Mouse (Mus musculus) T-helper 17 cell (primary cell): ENCODE data around the gene Mab21l3.

Experiments
- in situ Hi-C, 2 experiments: fragments of 300-600 bp; cut with MboI, MseI; formaldehyde crosslinking; loops; 1 replicate in 1 of 2; 2 replicates in 1 of 2; pipeline ENCODE4 v1.15.1; 2025; ENCODE audit warnings: high pct_unique_total_duplicates in 2 of 2

The Mab21l3 gene

DNA sequence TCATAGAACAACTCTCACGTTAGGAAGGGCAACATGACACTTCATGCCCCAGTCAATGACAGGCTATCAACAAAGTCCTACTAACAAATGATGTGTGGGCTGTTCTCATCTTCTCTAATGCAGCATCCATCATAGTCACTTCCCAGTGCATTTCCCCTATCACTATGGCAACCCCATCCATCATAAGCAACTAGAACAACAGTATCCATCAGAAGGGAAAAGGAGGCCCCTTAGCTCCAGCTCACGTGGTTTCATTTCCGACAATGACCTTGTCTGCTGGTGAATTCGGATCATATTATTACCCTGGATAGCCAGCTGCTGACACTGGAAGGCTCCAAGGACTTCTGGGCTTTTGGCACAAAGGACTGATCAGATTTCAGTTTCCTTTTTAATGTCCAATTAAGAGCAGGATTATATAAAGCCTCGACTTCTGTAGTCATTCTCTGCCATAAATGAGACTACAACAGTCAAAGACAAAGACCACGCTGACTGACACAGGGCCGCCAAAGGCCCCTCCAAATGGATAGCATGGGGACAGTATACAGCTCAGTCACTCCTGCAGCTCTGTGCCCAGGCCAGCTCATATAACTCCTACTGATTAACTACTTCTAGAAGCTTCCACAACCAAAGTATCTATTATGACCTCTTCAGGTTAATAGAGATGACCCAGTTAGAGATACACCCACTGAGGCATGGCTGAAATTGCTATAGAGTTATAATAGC, 6.2 kb downstream of the Mab21l3 start:
- in situ Hi-C loops: no loop called here

DNA sequence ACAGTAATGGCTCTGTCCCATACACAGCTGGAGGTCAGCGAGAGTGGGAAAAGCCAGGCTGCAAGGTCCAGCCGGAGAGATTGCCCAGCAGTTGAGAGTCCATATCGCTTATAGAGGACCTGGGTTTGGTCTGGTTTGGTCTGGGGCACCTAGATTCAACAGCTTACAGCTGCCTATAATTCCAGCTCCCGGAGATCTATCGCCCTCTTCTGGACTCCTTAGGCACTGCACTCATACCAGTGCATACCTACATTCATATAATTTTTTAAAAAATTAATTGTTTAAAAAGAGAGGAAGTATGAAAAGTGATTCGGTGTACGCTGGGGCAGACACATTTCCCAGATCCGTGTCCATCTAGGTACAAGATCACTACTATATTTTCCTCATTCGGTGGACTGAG, 9.4 kb downstream of the Mab21l3 start:
- in situ Hi-C loops: no loop called here

DNA sequence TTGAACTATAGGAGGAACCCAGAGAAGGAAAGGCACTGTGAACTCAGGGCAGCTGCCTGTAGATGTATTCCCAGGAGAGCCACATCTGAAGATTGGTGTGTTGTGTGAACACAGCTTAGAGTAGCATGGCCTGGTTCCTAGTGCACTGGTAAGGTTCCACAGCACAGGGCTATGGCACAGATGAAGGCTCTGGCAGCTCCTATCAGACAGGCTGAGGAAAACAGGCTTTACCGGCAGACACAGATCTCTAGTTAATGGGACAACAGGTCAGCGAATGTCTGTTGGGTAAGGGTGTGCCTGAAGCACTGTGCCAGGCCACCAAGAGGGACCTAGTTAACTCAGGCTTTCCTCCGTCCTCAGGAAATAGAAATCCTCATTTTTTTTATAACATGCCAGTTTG, 11.8 kb downstream of the Mab21l3 start:
- in situ Hi-C loops: no loop called here

DNA sequence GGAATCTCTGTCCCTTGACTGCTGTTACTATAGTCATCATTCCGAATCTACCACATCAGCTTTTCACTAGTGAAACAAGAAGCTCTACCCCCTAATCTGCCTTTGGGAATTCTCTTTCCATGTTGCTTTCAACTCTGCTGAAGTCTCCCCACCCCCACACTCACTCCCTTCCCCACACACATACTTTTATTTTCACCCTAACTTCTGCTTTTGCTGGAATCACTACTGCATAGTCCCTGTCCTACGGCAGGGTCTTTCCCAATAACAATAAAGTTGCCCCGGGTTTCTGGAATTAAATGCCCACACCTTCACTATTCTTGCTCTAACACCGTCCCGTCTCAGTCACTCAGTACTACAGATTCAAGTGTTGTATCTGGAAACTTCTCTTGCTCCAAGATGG, 12.2 kb downstream of the Mab21l3 start:
- in situ Hi-C loops: no loop called here

DNA sequence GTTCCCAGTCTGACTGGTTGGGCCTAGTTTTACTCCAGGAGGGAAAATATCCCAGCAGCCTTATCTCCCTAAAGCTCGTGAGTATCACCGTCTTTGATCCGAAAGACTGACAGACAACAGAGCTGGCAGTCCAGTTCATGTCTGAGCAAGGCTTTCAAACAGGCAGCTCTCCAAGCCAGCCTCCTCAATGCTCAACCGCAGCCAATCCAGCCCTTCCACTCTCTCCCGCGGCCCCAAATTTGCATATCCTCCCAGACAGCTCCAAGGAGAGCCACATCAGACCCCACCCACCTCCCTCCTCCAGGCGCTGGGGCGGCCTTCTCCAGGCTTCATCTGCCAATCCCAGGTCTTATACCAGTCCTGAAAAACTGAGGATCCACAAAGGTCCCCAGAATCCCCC, 12.7 kb downstream of the Mab21l3 start:
- in situ Hi-C loops: no loop called here

DNA sequence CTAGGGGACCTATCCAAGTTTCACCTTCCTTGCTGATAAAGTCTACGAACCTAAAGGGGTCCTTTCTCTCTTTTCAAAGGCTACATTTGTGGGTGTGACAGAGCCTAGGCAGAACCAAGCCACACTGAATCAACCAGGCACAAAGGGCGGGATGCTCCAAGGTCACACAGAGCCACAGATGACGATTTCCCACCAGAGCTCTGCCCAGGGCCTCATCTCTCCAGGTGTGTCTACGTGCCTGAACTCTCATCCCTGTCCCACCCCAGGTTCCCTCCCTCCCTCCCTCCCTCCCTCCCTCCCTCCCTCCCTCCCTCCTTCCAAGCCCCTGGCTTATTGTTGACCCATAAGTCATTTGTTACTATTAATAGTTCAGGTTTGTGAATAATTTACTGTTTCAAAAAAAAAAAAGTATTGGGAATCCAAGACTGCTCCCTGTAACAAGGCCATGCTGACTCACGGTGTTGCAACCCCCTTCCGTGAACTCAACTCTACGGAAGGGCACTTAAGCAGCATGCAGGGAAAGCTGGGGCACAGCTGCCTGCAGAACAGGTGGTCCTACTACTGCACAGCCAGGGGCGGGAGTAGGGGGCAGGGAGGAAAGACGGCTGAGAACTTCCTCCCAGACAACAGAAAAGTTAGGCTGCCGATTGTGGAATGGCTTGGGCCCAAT, 17.4 kb downstream of the Mab21l3 start:
- in situ Hi-C loops: no loop called here

DNA sequence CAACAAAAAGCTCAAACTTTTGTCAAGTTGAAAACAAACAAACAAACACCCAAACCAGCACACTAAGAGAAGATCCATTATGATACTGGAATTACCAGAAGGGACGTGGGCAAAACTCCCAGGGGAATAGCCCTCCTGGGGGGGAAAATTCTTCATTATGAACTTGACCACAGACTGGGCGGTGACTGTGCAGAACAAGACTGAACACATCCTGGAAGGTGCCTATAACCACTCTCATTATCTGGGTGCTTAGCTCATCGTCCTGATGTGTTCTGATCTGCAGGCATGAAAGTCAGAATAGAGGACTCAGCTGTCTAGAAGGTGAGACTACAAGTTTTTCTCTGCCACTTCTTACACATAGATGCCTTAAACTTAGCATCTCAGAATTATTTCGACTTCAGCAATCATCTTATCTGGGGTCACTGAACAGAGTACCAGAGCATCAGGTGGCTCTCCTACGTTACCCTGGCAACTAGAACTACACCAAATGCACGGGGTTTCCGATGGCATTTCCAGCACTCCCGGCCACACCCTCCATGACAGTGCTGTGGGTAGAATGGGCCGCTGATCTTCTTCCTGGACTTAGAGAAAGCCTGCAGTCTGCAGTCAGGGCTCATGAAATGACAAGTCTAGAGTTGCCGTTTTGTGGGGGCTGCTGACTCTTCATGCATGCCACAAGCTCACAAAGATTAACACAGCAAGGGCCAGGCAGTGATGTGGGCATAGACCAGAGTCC, 18.7 kb downstream of the Mab21l3 start:
- in situ Hi-C loops: no loop called here

DNA sequence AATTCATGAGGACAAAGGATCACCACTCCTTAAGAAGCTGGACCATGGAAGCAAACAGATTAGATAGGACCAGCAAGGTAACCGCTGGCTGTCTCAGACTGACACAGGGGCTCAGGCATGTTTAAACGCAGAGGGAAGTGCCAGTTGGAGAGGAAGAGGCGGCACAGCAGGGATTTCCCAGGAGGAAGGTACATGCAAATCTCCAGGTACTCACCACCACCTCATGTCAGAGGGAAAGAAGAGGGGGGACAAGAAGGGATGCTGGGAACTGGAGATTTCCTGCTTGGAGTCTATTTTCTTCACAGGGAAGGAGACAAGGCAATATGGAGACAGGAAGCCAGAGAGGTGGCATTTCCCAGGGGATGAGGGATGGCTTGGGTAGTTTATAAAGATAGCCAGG, 20.2 kb downstream of the Mab21l3 start:
- in situ Hi-C loops: no loop called here

DNA sequence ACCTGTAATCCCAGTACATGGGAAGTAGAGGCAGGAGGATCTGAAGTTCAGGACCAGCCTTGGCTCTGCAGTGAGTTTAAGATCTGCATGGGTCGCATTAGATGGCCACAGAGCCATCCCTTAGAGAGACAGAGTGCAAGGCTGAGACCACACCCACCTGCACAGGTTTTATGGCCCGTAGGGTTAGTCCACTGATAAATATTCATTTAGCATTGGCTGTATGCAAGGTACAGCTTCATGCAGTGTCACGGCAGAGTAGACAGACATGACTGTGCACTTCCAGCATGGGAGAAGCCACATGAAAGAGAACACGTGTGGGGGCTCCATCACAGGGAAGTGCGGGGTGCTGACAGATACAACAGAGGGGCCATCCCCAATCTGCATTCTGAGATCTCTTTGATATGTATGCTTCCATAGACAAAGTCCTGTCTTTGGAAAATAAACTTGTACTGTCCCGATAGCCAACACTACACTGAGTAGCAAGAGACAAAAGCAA, 21.5 kb downstream of the Mab21l3 start:
- in situ Hi-C loops: no loop called here

DNA sequence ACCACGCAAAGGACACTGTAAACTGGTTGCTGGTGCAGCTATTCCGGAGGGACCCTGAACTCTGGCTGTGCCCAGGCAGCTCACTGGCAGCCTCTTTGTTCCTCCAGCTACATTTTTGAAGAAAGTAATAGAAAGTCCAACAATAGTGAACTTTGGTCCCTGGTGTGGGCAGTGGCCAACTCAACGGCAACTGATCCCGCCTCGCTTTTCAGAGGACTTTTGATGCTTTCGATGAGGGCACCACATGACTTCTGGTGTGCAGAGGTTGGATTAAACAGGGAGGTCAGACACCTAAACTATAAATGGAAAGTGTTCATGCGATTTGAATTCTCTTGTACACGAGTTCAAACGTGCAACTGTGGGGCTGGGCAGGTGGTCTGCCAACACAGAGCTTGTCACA, 24.4 kb downstream of the Mab21l3 start:
- in situ Hi-C loops: loop anchor here in 1 of 2 experiments (25.0 kb wide), 1 partner anchor 512 kb away; no protein-coding TSS in a partner anchor

DNA sequence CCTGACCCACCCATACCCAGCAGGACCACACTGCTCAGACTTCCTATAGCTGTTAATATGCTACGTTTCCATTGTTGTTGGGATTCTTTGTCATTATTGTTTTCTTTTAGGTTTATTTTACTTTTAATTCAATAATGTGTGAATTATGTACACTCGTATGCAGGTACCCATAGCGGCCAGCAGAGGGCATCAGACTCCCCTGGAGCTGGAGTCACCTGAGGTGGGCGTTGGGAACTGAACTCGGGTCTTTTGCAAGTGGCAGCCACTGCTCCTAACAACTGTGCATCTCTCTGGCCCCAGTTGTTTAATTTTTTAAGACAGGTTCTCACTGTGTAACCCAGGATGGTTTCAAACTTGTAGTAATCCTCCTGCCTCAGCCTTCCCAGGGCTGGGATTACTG, 26.7 kb downstream of the Mab21l3 start:
- in situ Hi-C loops: loop anchor here in 1 of 2 experiments (25.0 kb wide), 1 partner anchor 510 kb away; no protein-coding TSS in a partner anchor

DNA sequence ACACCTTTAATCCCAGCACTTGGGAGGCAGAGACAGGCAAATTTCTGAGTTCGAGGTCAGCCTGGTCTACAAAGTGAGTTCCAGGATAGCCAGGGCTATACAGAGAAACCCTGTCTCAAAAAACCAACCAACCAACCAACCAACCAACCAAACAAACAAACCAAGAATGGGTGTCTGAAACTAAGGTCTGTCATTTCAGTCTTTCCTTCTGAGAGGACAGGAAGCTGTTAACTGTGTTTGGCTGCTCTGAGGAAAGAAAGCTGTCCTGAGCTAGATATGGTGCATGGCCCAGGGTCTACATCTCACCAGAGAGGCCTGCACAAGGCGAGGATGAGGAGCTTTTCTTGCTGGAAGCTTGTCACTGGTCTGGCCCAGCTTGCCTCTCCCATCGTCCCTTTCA, 28.1 kb downstream of the Mab21l3 start:
- in situ Hi-C loops: loop anchor here in 1 of 2 experiments (25.0 kb wide), 1 partner anchor 508 kb away; no protein-coding TSS in a partner anchor

DNA sequence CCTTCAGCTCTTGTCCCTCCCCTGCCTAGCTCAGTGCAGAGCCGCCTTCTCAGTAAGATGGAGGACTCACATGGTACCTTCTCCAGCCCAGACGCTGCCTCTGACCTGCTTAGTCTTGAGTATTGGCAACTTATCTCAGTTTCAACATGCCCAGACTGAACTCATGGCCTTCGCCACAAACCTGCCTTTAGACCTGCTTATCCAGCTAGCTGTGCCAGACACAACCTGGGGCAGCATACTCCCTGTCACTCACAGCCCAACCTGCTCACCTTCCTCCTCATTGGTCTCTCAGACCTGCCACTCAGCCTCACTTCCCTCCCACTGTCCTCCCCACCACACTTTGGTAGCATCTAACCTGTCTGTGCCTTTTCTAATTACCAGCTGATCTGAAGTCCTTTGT, 32.8 kb downstream of the Mab21l3 start:
- in situ Hi-C loops: loop anchor here (5.0 to 25.0 kb wide), 3 partner anchors 499 to 869 kb away; no protein-coding TSS in a partner anchor

DNA sequence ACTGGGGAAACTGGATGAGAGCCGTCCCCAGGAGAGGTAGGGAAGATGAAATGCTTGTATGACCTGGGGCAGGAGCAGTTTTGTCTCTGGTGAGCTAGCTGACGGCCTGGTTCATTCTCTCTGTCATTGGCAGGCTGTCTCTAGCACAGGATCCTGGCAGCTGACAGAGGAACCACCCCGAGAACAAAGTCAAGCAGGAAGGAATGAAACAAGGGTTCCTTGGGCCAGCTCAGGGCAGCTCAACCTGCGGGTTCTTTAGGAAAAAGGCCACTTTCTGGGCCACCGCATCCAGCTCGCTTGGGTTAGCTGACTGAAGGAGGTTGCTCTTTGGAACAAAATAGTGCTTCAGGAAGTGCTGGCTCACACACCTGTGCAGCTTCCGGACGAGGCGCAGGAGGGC, 34.0 kb downstream of the Mab21l3 start:
- in situ Hi-C loops: loop anchor here (5.0 to 25.0 kb wide), 4 partner anchors 317 to 867 kb away; no protein-coding TSS in a partner anchor

DNA sequence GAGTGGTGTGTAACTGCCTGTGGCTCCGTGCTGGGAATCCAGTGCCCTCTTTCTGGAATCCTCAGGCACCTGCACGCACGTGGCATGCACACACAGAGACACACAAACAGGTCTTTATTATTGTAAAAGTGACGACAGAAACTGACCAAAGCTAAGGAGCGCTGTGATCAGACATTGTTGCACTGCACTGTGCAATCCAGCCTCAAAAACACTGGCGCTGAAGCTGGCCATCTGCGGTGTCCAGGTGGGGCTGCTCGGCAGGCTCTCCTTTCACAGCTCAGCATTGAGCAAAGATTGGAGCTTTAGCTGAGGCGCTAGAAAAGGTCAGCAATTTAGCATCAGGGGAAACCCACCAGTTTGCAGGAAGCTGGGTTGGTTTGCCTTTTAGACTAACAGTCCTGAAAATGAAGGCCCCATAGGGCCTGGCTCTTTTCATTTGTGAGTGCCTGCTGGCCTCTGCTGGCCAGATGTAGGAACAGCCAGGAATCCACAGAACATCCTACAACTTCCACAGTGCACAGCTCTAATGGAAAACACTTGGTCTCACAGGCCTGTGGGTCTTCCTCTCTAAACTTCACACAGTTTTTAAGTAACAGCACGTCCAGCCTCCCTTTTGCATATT, 36.3 kb downstream of the Mab21l3 start:
- in situ Hi-C loops: loop anchor here in 1 of 2 experiments (5.0 to 25.0 kb wide), 2 partner anchors 315 to 500 kb away; no protein-coding TSS in a partner anchor

DNA sequence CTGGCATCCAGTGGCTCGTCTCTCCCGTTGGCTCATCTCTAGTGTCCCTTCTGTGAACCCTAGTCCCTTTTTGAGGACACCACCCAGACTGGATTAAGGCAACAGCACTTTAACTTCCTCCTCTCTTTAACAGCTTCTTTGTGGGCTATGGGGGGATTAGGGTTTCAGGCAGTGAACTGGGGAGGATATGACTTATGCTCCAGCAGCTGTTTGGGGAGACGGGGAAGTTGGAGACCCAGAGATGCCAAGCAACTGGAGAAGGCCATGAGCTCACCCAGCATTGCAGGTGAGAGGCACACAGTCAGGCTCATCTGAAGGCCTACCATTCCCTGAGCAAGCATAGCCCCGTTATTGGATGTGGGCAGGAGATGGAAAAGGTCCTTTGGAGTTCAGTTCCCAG, 36.8 kb downstream of the Mab21l3 start:
- in situ Hi-C loops: loop anchor here in 1 of 2 experiments (5.0 to 25.0 kb wide), 2 partner anchors 315 to 500 kb away; no protein-coding TSS in a partner anchor

DNA sequence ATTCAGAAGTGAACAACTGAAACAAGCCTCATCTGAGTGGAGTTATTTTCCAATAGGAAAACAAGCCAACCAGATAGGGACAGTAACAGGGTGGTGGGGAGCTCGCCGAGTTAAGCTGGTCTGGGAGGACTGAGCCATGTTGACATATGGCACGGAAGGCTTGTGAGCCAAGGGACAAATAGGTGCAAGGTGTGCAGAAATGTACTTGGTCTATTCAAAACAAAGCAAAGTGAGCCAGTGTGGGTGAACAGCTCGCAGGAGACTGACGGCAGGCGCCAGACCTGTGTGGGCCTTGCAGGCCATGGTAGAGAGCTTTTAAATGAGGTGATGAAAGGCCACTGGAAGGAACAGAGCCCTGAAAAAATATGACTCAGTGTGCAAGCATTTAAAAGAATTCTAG, 41.1 kb downstream of the Mab21l3 start:
- in situ Hi-C loops: loop anchor here (5.0 to 25.0 kb wide), 5 partner anchors 215 to 883 kb away; partner anchors contain the start of gene Trim45 (in 1 of the 2)

DNA sequence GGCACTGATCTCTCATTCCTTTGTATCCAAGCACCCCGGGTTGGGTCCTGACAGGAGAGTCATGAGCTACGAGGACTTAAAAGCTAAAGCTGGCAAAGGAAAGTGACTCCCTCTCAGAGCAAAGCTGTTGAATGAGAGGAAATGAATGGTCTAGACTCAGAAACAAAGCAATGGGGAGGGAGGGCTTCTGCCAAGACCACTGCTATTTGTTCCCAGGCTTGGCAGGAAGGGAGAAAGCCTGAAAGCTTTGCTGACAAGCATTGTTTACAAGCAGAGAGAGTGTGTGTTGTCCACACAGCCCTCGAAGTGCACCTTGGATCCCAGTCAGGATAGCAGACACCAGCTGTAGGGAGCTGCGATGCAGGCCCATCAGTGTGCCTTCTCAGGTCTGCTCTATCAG, 41.8 kb downstream of the Mab21l3 start:
- in situ Hi-C loops: loop anchor here (5.0 to 25.0 kb wide), 5 partner anchors 215 to 882 kb away; partner anchors contain the start of gene Trim45 (in 1 of the 2)

DNA sequence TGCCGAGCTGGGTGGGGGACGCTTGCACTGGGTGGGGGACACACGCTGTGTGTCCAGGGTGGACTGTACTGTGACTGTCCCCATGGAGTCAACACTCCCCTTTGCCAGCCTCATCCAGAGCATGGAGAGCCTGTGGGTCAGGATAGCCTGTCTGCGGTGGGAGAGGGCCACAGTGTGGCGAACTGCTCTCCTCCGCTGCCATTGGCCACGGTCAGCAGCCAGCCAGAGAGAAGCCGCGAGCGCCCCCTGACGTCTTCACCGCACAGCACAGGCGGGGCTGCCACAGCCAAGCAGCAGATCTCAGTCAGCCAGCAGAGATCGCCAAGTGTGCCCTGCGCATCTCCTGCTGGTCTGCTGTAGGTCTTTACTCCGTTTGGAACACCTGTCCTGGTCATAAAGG, 42.6 kb downstream of the Mab21l3 start:
- in situ Hi-C loops: loop anchor here (5.0 to 25.0 kb wide), 5 partner anchors 214 to 881 kb away; partner anchors contain the start of gene Trim45 (in 1 of the 2)

DNA sequence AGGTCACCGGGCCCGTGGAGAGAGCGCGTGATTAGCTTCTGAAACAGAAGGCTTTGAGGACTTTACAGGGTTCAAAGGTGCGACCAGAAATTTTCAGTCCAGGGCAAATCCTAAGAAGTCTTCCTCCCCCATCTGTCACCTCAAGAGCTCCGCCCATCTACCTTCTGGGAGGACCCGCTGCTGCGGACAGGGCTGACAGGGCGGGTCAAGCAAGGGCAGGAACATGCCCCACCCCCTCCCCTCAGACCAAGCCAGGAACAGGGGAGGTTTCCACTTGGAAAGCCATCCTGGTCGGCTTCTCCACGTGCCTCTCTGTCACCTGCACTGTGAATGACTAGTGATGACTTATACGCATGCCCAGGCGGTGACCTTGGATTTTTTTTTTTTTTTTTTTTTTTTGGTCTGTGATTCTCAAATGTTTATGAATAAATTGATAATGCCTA, 43.2 kb downstream of the Mab21l3 start:
- in situ Hi-C loops: loop anchor here (5.0 to 25.0 kb wide), 5 partner anchors 213 to 881 kb away; partner anchors contain the start of gene Trim45 (in 1 of the 2)
